Mouse (Mus musculus): ENCODE data around the gene Olfr766-ps1. TPM values are rescaled to one million over a fixed set of nuclear protein-coding genes. Genes with fewer than 3 reads are reported as not detected.

The Olfr766-ps1 gene
- polyA plus RNA-seq, 1 experiment from 2014 or later = not detected

Other genes with a start within 250 kb of the Olfr766-ps1 start
- 31.2 and 37.2 TPM in 2 replicates for gene Ormdl2, start 247.3 kb downstream of the Olfr766-ps1 start, polyA plus RNA-seq (2016; fragmentation: Nextera tagmentation; extraction: Ambion mirVana)
- 20.1 and 20.4 TPM in 2 replicates for gene Gdf11, start 177.3 kb downstream of the Olfr766-ps1 start, polyA plus RNA-seq (2016; fragmentation: Nextera tagmentation; extraction: Ambion mirVana)
- gene Cd63, start 168.0 kb downstream of the Olfr766-ps1 start, polyA plus RNA-seq (2016; fragmentation: Nextera tagmentation; extraction: Ambion mirVana) = 199 and 208 TPM in 2 replicates
- 13.5 and 15.7 TPM in 2 replicates for gene Rdh5, start 146.1 kb downstream of the Olfr766-ps1 start, polyA plus RNA-seq (2016; fragmentation: Nextera tagmentation; extraction: Ambion mirVana)
- 227 and 233 TPM in 2 replicates for gene Bloc1s1, start 144.9 kb downstream of the Olfr766-ps1 start, polyA plus RNA-seq (2016; fragmentation: Nextera tagmentation; extraction: Ambion mirVana)
- gene Itga7, start 135.2 kb downstream of the Olfr766-ps1 start, polyA plus RNA-seq (2016; fragmentation: Nextera tagmentation; extraction: Ambion mirVana) = 7.9 and 8.3 TPM in 2 replicates
- gene Mettl7b, start 108.0 kb downstream of the Olfr766-ps1 start, polyA plus RNA-seq (2016; fragmentation: Nextera tagmentation; extraction: Ambion mirVana) = not detected in 2 replicates
- not detected in 2 replicates for gene Olfr9, start 79.5 kb downstream of the Olfr766-ps1 start, polyA plus RNA-seq (2016; fragmentation: Nextera tagmentation; extraction: Ambion mirVana)
- not detected in 2 replicates for gene Olfr763, start 58.2 kb downstream of the Olfr766-ps1 start, polyA plus RNA-seq (2016; fragmentation: Nextera tagmentation; extraction: Ambion mirVana)
- gene Olfr764-ps1, start 29.1 kb downstream of the Olfr766-ps1 start, polyA plus RNA-seq (2016; fragmentation: Nextera tagmentation; extraction: Ambion mirVana) = not detected in 2 replicates
- gene Olfr765, start 19.0 kb downstream of the Olfr766-ps1 start, polyA plus RNA-seq (2016; fragmentation: Nextera tagmentation; extraction: Ambion mirVana) = not detected in 2 replicates
- gene Olfr767, start 13.9 kb upstream of the Olfr766-ps1 start, polyA plus RNA-seq (2016; fragmentation: Nextera tagmentation; extraction: Ambion mirVana) = not detected in 2 replicates
- gene Olfr768, start 30.4 kb upstream of the Olfr766-ps1 start, polyA plus RNA-seq (2016; fragmentation: Nextera tagmentation; extraction: Ambion mirVana) = not detected in 2 replicates
- gene Olfr769, start 48.9 kb upstream of the Olfr766-ps1 start, polyA plus RNA-seq (2016; fragmentation: Nextera tagmentation; extraction: Ambion mirVana) = not detected in 2 replicates
- not detected in 2 replicates for gene Olfr770, start 70.0 kb upstream of the Olfr766-ps1 start, polyA plus RNA-seq (2016; fragmentation: Nextera tagmentation; extraction: Ambion mirVana)
- not detected in 2 replicates for gene Olfr771, start 95.8 kb upstream of the Olfr766-ps1 start, polyA plus RNA-seq (2016; fragmentation: Nextera tagmentation; extraction: Ambion mirVana)
- not detected in 2 replicates for gene Olfr772, start 108.9 kb upstream of the Olfr766-ps1 start, polyA plus RNA-seq (2016; fragmentation: Nextera tagmentation; extraction: Ambion mirVana)
- gene Olfr773, start 118.4 kb upstream of the Olfr766-ps1 start, polyA plus RNA-seq (2016; fragmentation: Nextera tagmentation; extraction: Ambion mirVana) = not detected in 2 replicates
- gene Olfr774, start 167.2 kb upstream of the Olfr766-ps1 start, polyA plus RNA-seq (2016; fragmentation: Nextera tagmentation; extraction: Ambion mirVana) = not detected in 2 replicates
- not detected in 2 replicates for gene Olfr775, start 179.4 kb upstream of the Olfr766-ps1 start, polyA plus RNA-seq (2016; fragmentation: Nextera tagmentation; extraction: Ambion mirVana)
- gene Olfr776, start 190.2 kb upstream of the Olfr766-ps1 start, polyA plus RNA-seq (2016; fragmentation: Nextera tagmentation; extraction: Ambion mirVana) = not detected in 2 replicates
- gene Olfr777, start 202.5 kb upstream of the Olfr766-ps1 start, polyA plus RNA-seq (2016; fragmentation: Nextera tagmentation; extraction: Ambion mirVana) = not detected in 2 replicates
- gene Olfr780, start 249.1 kb upstream of the Olfr766-ps1 start, polyA plus RNA-seq (2016; fragmentation: Nextera tagmentation; extraction: Ambion mirVana) = not detected in 2 replicates

Data from neural tube, embryonic 12.5 days (tissue).